Mouse (Mus musculus) limb, embryonic 13.5 days (tissue): ENCODE measurements around the gene Steap3. TPM values are rescaled to one million over a fixed set of nuclear protein-coding genes. Genes with fewer than 3 reads are reported as not detected.

Experiments
- polyA plus RNA-seq: library from polyadenylated mRNA; unstranded; fragments of >200 nt; fragmentation: Nextera tagmentation; extraction: Ambion mirVana; gene quantifications from 2 replicates; pipeline ENCODE4 v1.2.1, GENCODE M21; 2015

The Steap3 gene
- polyA plus RNA-seq, 1 experiment from 2014 or later, result 5.6 TPM

Other genes starting within 250 kb of the Steap3 start
- 6.7 and 7.6 TPM in 2 replicates for gene Tmem37, start 198.6 kb downstream of the Steap3 start, polyA plus RNA-seq
- 605 and 606 TPM in 2 replicates for gene Dbi, start 151.6 kb downstream of the Steap3 start, polyA plus RNA-seq
- gene 3110009E18Rik, start 151.5 kb downstream of the Steap3 start, polyA plus RNA-seq, result 18.9 and 20.9 TPM in 2 replicates
- 0.09 TPM in 1 of 2 replicates, not detected in the other for gene C1ql2, start 67.9 kb upstream of the Steap3 start, polyA plus RNA-seq
- 0.22 and 0.26 TPM in 2 replicates for gene Marco, start 232.3 kb upstream of the Steap3 start, polyA plus RNA-seq